Mouse (Mus musculus) right cerebral cortex, postnatal 36 days (tissue): Measurements from ENCODE around the gene Cavin3.
"Not testable (repeated sequence)": the region's sequence is repeated elsewhere in the genome, so short reads cannot be mapped to it uniquely, and the experiment has no call there.

Experiments
- DNase-seq, 2 experiments: peaks; one replicate each; pipeline ENCODE4 v3.0.0; 2022; ENCODE audit warnings: low spot score in 2 of 2, mixed read lengths in 1 of 2

Gene Cavin3

GRCm38 (mm10) chr7:105480561-105481504, 1.3 kb downstream of the Cavin3 start:
- no peak for DNase-seq

DNA sequence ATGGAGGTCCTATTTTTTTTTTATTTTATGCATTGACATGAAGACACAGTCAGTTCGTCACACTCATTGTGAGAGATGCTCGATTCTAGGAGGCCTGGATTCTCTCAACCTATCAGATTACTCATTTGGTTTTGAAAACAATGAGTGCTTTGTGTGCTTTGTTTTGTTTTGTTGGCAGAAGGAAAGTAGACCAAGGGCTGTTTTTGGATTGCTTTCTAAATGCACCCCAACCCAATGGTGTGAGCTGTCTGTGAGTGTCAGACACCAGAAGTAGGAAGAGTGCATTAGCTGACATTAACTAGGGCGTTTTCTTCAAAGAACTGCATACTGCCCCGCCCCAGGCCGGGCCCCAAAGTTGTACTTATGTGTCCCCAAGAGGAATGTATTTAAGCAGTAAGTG, 2.0 kb downstream of the Cavin3 start:
- no peak for DNase-seq

- DNase-seq: no peak
These were observed 2.9 kb downstream of the Cavin3 start for GRCm38 (mm10) chr7:105479232-105479631.

- DNase-seq: no peak
These were observed 3.8 kb downstream of the Cavin3 start for GRCm38 (mm10) chr7:105478344-105478743.

DNA sequence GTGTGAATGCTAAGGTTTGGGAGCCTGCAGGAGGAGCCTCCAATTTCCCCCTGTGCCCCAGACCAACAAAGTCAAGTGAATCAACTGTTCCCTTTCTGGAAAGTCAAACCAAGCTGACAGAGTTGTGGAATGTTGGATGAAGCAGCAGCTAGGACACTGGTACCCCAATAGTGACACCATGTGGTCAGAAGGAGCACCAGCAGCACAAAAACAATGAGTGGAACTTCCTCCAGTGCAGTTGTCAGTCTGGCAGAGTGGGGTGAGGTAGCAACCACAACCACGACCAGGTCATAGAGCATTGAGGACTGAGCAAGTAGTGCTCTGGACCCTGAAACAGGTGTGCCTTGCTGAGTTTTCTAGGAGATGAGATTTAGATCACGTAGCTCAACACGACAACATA, 4.3 kb downstream of the Cavin3 start:
- peak; percentile 50 to 53 for DNase-seq

GRCm38 (mm10) chr7:105477433-105477700, 4.7 kb downstream of the Cavin3 start:
- DNase-seq: no peak

- no peak for DNase-seq
These were observed 5.2 kb downstream of the Cavin3 start for GRCm38 (mm10) chr7:105476683-105477432.

GRCm38 (mm10) chr7:105475396-105475949, 6.6 kb downstream of the Cavin3 start:
- no peak for DNase-seq

DNA sequence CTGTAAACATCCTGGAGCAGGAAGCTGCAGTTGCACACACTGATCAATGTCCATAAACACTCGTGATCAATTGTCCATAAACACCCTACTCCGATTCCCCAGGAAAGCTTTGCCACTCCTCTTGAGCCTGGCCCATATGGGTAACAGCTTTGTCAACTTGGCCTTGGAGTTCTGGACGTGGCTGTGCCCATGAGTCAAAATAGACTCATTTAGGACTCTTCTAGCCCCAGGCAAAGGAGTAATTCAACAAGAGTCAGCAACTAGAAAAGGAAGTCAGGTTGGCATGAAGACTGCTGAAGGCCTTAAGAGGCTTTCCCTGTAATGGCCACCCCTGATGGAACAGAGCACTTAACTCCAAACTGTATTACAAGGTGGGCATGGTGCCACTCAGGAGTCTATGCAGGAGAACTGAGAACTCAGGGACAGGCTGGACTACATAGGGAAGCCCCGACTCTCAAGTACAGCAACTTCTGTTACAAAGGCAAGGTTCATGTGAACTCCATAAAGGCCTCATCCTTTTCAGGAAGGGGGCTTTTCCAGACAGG, 7.3 kb downstream of the Cavin3 start:
- no peak for DNase-seq

- no peak for DNase-seq
These were observed 9.5 kb downstream of the Cavin3 start for GRCm38 (mm10) chr7:105472607-105473006.

GRCm38 (mm10) chr7:105465505-105465904, 16.6 kb downstream of the Cavin3 start:
- DNase-seq: peak; percentile 78 to 85

DNA sequence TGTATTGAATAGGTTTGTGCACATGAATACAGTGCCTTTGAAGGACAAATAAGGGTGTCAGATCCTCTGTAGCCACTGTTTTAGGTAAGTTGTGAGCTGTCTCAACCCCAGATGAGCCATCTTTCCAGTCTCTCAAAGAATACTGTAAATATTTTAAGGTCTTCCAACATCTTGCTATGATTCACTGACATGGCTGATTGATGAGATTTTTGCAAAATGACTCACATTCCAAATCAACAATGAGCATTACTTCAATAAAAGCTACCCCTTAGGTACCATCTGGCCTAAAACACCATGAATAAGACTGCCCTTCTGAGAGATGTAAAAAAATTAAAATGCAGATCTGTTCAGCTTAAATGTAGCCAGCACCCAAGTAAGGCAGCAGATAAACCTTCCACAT, 23.6 kb downstream of the Cavin3 start:
- DNase-seq: no peak

DNA sequence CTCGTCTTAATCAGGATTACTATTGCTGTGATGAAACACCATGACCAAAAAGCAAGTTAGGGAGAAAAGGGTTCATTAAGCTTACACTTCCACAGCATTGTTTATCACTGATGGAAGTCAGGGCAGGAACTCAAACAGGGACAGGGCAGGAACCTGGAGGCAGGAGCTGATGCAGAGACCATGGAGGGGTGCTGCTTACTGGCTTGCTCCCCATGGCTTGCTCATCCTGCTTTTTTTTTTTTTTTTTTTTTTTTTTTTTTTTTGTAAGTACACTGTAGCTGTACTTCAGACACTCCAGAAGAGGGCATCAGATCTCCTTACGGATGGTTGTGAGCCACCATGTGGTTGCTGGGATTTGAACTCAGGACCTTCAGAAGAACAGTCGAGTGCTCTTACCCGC, 28.8 kb downstream of the Cavin3 start:
- not testable (repeated sequence) for DNase-seq

DNA sequence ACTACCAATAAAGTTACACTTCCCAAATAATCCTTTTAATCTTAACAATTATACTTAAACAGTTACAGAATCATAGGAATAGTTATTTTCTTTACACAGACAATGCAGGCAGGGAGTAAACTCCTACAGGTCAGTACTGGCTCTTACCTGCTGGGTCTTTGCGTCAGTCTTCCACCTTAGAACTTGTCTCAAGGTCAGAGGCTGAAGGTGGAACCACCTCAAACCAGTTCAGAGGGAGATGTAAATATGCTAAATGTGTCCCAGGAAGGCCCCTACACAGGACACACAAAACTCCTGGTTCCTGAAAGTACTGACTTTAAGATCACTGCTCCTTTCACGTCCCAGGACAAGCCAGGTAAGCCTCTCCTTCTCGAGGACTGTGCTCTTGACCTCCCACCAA, 37.0 kb downstream of the Cavin3 start:
- no peak for DNase-seq

GRCm38 (mm10) chr7:105441426-105441825, 40.7 kb downstream of the Cavin3 start:
- DNase-seq: no peak

GRCm38 (mm10) chr7:105437979-105438772, 43.9 kb downstream of the Cavin3 start:
- peak; percentile 40 to 61 for DNase-seq

DNA sequence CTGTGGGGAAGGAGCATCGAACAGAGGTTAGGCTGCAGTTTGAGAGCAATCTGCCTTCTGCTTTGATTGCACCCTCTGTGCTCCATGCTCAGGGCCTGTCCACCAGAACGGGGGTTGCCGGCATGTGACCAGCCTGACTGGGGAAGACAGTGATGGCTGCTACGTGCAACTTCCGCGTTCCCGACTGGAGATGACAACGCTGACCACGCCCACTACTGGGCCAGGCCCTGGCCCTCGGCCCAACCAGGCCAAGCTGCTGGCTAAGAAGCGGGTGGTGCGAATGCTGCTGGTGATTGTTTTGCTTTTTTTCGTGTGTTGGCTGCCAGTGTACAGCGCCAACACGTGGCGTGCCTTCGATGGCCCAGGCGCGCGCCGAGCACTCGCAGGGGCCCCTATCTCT, 47.3 kb downstream of the Cavin3 start:
- no peak for DNase-seq

DNA sequence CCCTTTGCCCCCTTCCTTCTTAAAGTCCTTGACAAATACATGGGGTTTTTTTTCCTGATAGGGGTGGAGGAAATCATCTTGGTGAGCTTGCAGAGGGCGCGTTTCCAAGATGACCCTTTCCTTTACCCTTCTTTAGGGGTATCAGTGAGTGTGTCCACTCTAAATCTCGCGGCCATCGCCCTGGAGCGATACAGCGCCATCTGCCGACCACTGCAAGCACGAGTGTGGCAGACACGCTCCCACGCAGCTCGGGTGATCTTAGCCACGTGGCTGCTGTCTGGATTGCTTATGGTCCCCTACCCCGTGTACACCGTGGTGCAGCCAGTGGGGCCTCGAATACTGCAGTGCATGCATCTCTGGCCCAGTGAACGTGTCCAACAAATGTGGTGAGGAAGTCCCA, 48.2 kb downstream of the Cavin3 start:
- DNase-seq: no peak

DNA sequence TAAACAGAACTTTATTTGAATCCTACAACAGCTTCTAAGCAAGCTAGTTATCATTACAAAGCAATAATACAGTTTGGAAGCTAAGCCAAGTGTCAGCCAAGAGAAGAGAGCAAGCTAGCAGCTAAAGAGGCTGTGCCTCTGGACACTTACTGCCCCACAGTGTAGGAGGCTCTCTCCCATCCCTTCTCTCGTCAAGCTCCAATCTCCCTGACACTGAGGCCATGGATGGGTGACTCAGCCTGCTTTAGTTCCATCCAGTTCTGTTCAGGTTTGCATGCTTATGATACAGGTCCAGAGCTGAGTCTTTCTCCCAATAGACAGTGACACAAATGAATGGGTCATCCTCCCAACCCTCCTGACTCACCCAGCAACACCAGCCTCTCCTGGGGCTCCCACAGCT, 50.0 kb downstream of the Cavin3 start:
- DNase-seq: no peak
